Mouse (Mus musculus) inflammation-experienced regulatory T-cells, adult 6 months (primary cell): ENCODE data around the gene Dnajc12. TPM values are rescaled to one million over a fixed set of nuclear protein-coding genes. Genes with fewer than 3 reads are reported as not detected.
"Not testable (repeated sequence)": the region's sequence is repeated elsewhere in the genome, so short reads cannot be mapped to it uniquely, and the experiment has no call there.

ENCODE experiments used
- ATAC-seq: one replicate; pipeline ENCODE4 v1.8.0; 2017
- polyA plus RNA-seq, 3 experiments: library from polyadenylated mRNA; unstranded; fragments of 100-300 nt; shearing (Covaris generic); gene quantifications; one replicate each; pipeline ENCODE4 v1.2.1; 2017

Dnajc12 gene
- polyA plus RNA-seq, 3 experiments from 2014 or later: 4.2 to 8.0 (median 7.7) TPM

DNA sequence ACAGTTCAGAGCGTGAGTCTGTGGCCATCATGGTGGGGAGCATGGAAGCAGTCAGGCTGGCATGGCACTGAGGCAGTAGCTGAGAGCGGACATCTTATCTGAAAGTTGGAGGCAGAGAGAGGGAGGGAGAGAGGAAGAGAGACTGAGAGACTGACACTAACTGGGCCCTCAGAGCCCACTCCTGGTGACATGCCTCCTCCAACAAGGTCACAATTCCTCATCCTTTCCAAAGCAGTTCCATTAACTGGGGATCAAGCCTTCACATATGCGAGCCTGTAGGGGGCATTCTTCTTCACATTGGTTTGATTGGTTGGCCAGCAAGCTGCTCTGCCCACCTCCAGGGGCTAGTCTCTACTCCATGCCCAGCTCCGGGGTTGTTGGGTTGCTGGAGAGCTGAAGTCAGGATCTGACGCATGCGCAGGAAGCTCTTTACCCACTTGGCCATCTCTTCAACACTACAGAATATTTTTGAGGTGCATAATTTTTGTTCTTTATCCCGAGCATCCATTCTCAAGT lies 49.0 kb downstream of the Dnajc12 start:
- no peak for ATAC-seq

DNA sequence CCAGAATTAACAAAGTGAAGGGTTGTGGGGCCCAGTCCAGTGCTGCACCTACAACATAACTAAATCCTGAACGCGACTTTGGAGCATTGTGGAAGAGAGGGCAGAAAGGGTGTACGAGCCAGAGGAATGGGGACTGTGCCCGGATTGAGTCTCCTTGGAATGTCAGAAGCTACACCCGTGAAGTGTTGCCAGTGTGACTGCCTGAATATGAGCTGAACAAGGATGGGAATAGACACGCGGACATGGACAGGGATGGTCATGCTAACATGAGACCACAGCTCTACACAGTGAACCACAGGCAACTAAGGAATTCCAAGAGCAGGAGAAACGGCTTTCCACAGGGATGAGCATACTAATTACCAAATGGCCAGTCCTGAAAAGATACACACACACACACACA lies 49.9 kb downstream of the Dnajc12 start:
- ATAC-seq: no peak

DNA sequence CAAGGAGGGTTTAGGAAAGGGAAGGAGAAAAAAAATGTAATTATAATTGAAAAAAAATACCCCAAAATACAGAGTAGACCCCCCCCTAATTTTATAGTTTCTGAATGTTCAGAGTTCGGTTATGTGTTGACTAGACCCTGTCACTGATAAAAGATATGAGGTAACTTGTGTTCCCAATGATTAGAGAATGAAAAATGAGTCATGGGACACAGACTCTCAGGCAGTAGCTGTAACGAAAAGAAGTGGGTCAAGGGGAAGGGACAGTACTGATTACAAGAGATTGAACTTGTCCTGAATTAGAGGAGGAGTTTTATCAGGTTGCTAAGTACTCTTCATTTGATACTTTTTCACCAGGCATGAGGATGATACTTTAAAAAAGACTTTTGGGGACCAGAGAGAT lies 50.6 kb downstream of the Dnajc12 start:
- no peak for ATAC-seq

DNA sequence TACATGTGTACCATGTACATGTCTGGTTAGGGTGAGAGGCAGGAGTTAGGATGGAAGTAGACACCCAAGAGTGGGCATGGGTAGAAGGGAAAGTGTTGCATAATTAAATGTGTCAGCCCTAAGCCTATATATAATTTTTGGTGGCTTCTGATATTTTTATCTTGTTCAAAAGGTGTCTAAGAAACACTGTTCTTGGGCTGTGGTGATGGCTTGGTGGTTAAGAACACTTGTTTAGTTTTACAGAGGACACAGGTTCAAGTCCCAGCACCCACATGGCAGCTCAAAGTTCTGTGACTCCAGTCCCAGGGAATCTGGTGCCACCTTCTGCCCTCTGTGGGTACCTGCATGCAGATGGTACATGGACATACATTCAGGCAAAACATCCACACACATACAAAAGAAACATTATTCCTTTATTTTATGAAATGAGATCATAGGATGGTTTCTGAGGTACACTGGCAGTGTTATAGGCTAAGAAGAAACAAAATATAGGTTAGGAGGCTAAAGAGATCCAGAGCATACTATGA lies 56.6 kb downstream of the Dnajc12 start:
- ATAC-seq: no peak

DNA sequence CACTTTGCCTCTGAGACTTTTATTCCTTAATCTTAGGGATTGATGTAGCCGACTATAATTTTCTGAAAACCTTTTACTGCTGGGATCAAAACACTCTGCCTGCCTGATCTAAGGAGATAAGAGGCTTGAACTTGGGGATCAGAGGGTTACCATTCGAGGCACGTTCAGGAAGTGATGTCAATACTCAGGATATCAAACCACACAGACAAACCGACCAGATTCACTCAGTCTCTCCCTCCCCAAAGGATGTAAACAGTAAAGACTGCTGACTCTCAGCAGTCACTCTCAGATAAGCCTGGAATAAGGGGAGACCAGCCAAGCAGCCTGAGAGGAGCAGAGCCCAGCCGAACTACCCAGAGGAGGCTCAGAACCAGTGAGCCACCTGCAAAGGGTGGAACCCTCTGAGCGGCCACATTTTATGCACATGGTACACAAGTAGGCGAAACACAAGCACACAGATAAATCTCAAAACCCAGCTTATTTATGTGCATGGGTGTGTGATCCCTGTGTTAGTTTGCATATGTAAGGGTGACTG lies 57.5 kb downstream of the Dnajc12 start:
- no peak for ATAC-seq

DNA sequence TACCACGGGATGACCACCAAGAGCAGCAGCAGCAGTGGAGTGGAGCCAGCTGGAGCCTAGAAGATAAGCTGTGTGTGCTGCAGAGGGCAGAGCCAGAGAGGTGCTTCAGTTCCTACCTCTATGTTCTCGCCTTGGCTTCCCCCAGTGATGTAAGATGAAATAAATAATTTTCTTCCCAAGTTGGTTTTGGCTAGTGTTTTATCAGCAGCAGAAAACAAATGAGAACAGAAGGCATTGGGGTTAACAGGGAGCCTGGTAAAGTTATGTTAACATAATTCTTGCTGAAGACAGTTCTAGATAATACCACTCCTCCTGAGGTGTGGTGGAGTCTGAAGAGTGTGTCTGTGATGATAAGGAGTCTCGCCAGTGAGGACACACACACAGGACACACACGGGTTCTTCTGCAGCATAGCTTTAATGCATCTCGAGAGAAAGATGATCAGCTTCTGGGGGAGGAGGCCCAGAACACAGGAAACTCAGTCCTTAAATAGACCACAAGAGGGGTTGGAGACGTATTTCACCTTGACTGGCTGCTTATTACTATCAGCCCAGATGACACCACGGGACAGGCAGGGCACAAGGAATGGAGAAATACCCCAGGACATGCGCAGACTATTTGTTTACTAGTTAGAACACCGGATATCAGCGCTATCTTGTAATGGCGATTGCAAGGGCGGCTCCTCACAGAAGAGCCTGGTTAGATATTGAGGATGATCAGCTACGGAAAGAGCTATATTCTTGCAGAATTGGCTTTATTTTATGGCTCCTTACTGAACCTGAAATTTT lies 62.6 kb downstream of the Dnajc12 start:
- not testable (repeated sequence) for ATAC-seq

DNA sequence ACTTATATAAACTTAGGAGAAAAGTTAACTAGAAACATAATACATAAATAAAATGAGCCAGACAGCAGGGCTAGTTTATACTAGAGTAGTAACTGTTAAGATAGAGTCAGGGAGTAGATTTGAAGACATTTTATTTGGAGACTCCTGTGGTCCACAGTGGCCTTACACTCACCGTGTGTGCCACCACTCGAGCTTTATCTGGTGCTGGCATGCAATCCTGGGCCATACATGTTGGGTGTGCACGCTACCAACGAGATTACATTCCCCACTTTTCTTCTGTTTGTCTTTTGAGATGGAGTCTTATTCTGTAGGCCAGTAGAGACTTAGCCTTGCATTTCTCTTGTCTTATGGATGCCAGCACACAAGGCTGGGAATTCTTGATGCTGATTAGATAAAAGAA lies 71.7 kb downstream of the Dnajc12 start:
- no peak for ATAC-seq

DNA sequence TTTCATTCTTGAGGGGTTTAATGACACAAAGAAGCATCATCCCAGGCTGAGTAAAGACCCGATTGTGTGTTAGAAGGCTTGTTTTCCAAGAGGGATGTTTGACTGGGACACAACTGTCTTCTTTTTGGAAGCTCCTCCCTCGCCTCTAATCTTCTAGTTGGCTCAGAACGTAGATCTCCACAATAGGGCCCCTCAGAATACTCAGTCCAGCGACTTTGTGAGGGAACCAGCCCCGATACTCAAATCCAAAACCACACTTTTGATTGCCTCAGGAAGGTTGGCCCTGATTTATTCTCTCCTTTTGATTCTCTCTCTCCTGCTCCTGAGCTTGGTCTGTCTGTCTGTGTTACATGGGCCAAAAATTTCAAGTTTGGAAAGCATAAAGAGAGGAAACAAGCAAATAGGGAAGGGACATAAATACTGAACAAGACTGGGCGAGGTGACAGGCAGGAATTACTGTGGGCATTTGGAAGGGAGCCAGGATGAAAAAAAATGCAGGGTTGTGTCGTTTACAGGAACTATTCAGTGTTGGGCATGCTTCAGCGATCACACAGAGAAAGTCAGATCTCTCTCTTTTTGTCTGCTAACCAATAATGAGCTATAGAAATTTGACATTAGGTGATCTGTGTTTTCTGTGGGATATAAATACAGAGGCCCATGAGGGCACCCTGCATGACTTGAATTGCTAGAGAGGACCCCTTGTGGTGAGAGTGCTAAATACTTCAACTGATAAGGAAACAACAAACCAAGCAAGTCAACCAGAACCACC lies 73.1 kb downstream of the Dnajc12 start:
- ATAC-seq: no peak

DNA sequence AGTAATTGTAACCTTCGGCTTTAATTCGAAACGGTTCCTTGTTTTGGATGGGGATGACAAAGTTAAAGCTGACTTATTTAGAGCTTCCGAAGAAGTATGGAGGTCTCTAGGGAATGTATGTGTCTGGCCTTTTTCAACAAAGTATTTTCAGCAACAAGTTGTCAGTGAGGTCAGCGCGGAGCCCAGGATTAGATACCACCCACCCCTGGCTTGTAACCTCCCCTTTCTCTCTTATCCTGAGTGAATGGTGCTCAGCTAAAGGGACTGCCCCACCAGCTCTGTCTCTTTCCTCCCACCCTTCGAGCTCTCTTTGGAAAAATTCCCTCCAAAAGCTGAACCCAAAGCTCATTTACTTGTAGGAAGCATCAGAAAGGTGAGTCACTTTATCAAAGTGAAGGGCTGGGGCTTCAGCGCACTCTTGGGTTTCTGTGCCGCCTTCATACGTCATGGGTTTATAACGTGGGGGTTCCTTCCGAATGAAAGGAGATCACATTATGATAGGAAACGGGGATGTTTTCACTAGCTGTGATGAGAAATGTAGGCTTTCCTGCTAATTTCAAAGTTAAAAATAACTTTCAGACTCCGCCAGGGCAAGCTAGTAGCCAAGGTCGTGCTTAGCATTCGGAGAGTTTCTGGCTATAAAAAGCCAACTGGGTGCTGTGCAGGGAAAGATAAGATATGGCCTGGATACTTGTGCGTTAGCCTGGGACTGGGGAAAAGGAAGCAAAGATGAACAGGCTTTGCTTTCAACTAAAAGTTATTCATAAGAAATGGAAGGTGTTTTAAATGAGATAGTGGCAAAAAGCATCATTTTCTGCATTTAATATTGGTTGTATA lies 75.3 kb downstream of the Dnajc12 start:
- ATAC-seq: no peak

Other genes starting within 250 kb of the Dnajc12 start
- not detected for gene Mypn, start 178.5 kb upstream of the Dnajc12 start, polyA plus RNA-seq
- 10 to 100 TPM; 62.9 to 89.9 (median 86.7) TPM for gene Herc4, start 138.6 kb upstream of the Dnajc12 start, polyA plus RNA-seq
- 10 to 100 TPM in 1 of 3 experiments, 1 to 10 TPM in 2; 7.0 to 10.2 (median 7.8) TPM for gene Sirt1, start 739 bp upstream of the Dnajc12 start, polyA plus RNA-seq
- gene Gm7075, start 39.3 kb downstream of the Dnajc12 start, polyA plus RNA-seq: not detected
- under 1 TPM in 1 of 3 experiments, not detected in 2; 0.12 TPM for gene Ctnna3, start 47.7 kb downstream of the Dnajc12 start, polyA plus RNA-seq